Mouse (Mus musculus) intestine, postnatal 0 days (tissue): ENCODE data around the gene Olfr1008. TPM values are rescaled to one million over a fixed set of nuclear protein-coding genes. Genes with fewer than 3 reads are reported as not detected.
"Not testable (repeated sequence)": the region's sequence is repeated elsewhere in the genome, so short reads cannot be mapped to it uniquely, and the experiment has no call there.

Source experiments
- ATAC-seq: fragments of 200-750 bp; cut with Nextera tagmentation; 2 replicates; pipeline ENCODE4 v1.8.0; 2017; ENCODE audit warnings: mild to moderate bottlenecking, moderate TSS enrichment, moderate library complexity
- H3K27ac ChIP-seq: fragments of 300-500 bp; sonication (generic); 2 replicates; pipeline ENCODE4 v1.5.1; 2014; ENCODE audit warnings: mild to moderate bottlenecking, low read depth, low read length, moderate library complexity
- H3K27me3 ChIP-seq: fragments of 300-500 bp; sonication (generic); replicated peaks from 2 replicates; pipeline ENCODE4 v1.6.1; 2014; ENCODE audit warnings: low read length, mixed read lengths; ENCODE audit not compliant: control insufficient read depth, insufficient read depth
- H3K36me3 ChIP-seq: fragments of 300-500 bp; sonication (generic); 2 replicates; pipeline ENCODE4 v1.6.1; 2014; ENCODE audit warnings: mild to moderate bottlenecking, moderate library complexity; ENCODE audit not compliant: control insufficient read depth, insufficient read depth
- H3K4me1 ChIP-seq: fragments of 300-500 bp; sonication (generic); replicated peaks from 2 replicates; pipeline ENCODE4 v1.6.1; 2014; ENCODE audit warnings: antibody characterized with exemption, low read length, mixed read lengths; ENCODE audit not compliant: control insufficient read depth, insufficient read depth
- H3K4me2 ChIP-seq: fragments of 300-500 bp; sonication (generic); replicated peaks from 2 replicates; pipeline ENCODE4 v1.6.1; 2014; ENCODE audit warnings: low read depth, mild to moderate bottlenecking, moderate library complexity
- H3K4me3 ChIP-seq: fragments of 300-500 bp; sonication (generic); 2 replicates; pipeline ENCODE4 v1.5.1; 2014; ENCODE audit warnings: low read depth, low read length
- H3K9ac ChIP-seq: fragments of 300-500 bp; sonication (generic); 2 replicates; pipeline ENCODE4 v1.6.1; 2014; ENCODE audit warnings: mild to moderate bottlenecking, low read depth, low read length
- H3K9me3 ChIP-seq: fragments of 300-500 bp; sonication (generic); 2 replicates; pipeline ENCODE4 v1.6.1; 2016; ENCODE audit warnings: mixed run types; ENCODE audit not compliant: control insufficient read depth
- CTCF ChIP-seq: sonication (generic); IDR thresholded peaks from 2 replicates; pipeline ENCODE4 v1.5.1; 2016; ENCODE audit warnings: low read depth, mild to moderate bottlenecking, control low read depth, antibody characterized with exemption, moderate library complexity
- WGBS: fragments of 180-500 bp; shearing (Covaris S2); extraction: QIAGEN DNeasy Blood & Tissue Kit; methylation state at CpG from one replicate; pipeline ENCODE4 v1.1.7; 2014; 5-methylcytosine and 5-hydroxymethylcytosine counted together
- polyA plus RNA-seq: library from polyadenylated mRNA; unstranded; fragments of >200 nt; fragmentation: Nextera tagmentation; extraction: Ambion mirVana; gene quantifications from 2 replicates; pipeline ENCODE4 v1.2.1, GENCODE M21; 2015

Olfr1008 gene
- polyA plus RNA-seq, result not detected in 2 replicates

DNA sequence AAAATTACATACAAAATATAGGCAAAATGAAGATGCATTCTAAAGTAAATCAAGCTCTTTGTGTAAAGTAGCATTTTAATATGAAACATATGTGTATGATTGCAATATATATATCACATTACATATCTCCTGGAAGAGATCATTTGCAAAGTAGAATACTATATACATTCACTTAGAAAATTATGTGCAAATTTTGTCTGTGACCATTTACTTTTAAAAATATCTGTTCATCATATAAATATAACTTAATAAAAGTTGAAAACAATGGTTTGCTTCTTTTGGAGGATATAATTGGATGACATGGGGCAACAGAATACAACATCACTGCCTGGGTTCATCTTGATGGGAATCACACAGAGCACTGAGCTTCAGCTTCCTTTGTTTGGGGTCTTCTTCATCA is at the start of gene Olfr1008:
Gene Olfr1008, plus strand, starts transcription at position 301 of the 400 bp plus-strand sequence.
- Histone ChIP-seq H3K27me3 (no peaks in the 10 kb centered on the region), H3K4me1 (no peaks in the 10 kb centered on the region), H3K9ac (no peak within 1 kb of the TSS), H3K27ac (no peak within 1 kb of the TSS), H3K36me3 (no peaks in the 10 kb centered on the region), H3K4me2 (no peak within 1 kb of the TSS), H3K4me3 (no peak within 1 kb of the TSS), H3K9me3 (no peaks in the 10 kb centered on the region)
- no peak for ATAC-seq
- TF ChIP-seq CTCF, result no peak

DNA sequence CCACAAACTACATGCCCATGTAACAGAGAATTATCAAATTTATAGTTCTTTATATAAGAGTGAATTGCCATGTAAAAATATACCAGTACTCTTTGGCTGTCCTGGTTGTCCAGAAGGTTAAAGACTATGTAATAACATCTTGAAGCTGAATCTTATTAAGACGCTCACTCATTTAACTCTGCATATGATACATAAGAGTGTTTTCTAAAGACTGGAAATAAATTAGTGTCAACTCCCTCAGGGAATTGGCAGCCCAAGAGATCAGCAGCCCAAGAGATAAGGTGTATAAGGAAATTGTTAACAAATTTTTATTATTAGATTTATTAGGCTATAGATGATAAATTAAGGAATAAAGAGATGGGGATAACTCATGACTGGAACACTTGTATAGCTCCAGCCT is 38.6 kb upstream of the Olfr1008 start, which contains the start of gene Olfr1002:
Gene Olfr1002, minus strand, starts transcription at position 101 of the 400 bp plus-strand sequence.
- no peak for ATAC-seq
- Histone ChIP-seq H3K9me3 (no peaks in the 10 kb centered on the region), H3K36me3 (no peaks in the 10 kb centered on the region), H3K9ac (no peak within 1 kb of the TSS), H3K4me3 (no peak within 1 kb of the TSS), H3K27me3 (no peaks in the 10 kb centered on the region), H3K27ac (no peak within 1 kb of the TSS), H3K4me2 (no peak within 1 kb of the TSS), H3K4me1 (no peaks in the 10 kb centered on the region)
- WGBS, result 92% methylated on average over 1 of the region's 1 CpGs
- TF ChIP-seq CTCF, result no peak

DNA sequence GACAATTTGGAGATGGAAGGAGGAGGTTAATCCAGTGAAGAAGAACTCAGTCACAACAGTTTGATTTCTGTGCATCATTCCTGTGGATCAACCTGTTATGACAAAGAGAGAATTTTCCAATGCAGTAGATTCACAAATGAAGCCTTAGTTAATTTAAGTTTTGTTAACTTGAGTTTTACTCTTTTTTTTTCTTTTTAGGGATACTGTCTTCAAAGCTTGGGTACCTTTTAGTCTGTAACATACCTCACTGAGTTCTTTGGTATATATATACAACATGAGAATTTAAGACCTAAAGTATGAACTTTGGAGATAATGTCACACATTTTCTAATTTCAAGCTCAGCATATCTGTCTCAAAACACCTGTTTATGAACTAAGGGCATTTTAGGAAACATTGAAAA is 24.9 kb upstream of the Olfr1008 start, which contains the start of gene Olfr154:
Gene Olfr154, minus strand, starts transcription at position 101 of the 400 bp plus-strand sequence.
- not testable (repeated sequence) for H3K4me3 ChIP-seq, H3K9ac ChIP-seq, H3K27me3 ChIP-seq, H3K27ac ChIP-seq, H3K4me2 ChIP-seq, H3K4me1 ChIP-seq, ATAC-seq, H3K36me3 ChIP-seq, H3K9me3 ChIP-seq

DNA sequence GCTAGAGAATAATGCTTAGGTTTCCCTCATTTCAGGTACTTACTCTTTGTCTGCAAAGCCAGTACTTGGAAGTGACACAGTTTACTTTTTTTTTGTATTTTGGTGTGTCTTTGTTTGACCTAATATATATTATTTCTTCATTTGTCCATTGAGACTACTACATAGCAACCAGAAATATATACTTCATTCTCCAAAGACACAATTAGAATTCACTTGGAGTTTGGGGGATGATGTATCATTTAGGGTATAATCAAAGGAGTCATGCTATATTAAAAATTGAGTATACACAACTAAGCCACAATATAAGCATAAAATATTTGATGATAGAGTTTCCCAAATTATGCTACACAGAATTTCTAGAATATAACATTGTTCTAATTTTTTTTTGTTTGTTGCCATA is 10.6 kb upstream of the Olfr1008 start, which contains the start of gene Olfr1006:
Gene Olfr1006, minus strand, starts transcription at position 101 of the 400 bp plus-strand sequence.
- H3K27me3 ChIP-seq, result no peaks in the 10 kb centered on the region
- H3K9me3 ChIP-seq, result no peaks in the 10 kb centered on the region
- H3K27ac ChIP-seq, result no peak within 1 kb of the TSS
- no peak for TF ChIP-seq CTCF
- H3K4me3 ChIP-seq, result no peak within 1 kb of the TSS
- no peak for ATAC-seq
- no peaks in the 10 kb centered on the region for H3K36me3 ChIP-seq
- H3K9ac ChIP-seq, result no peak within 1 kb of the TSS
- no peak within 1 kb of the TSS for H3K4me2 ChIP-seq
- no peaks in the 10 kb centered on the region for H3K4me1 ChIP-seq

DNA sequence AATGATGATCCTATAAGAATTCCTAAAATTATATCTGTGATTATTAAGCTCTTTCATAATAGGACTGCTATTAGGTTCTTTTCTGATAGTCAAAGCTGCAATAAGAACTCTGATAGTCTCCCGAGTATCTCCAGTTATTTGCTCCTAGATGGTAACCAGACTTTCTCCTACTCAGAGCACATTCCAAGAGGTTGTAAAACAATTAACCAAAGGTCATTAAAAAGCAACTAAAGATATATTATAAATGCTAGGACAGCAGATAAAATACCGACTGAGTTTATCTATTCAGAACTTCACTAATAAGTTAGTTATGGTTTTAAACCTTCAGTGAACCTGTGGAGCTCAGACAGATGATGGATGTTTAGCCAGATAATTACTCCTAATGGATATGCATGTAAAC is 21.4 kb downstream of the Olfr1008 start:
- H3K27me3 ChIP-seq, result not testable (repeated sequence)
- peak; percentile 59; the same call in 1 of the 2 replicates for ATAC-seq
- WGBS, result 6% methylated on average over 2 of the region's 2 CpGs

DNA sequence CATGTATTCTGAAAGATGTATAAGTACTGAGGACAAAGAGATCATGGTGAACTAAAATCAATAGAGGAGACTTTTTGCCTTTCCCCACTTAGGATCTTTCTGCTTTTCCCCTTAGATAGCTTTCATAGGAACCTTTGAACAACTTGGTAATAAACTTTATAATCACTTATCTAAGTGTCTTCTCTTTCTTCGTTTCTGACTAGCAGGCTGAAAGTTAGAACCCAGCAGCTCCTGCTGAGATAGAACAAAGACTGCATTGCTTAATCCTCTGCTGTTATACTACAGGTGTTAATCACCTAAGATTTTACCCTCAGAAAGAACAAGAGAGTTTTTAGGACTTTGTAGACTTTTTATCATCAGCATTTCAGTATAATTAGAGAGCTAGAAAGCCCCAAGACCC is 21.9 kb downstream of the Olfr1008 start:
- peak; percentile 51; the same call in 1 of the 2 replicates for ATAC-seq
- H3K9ac ChIP-seq, result no peak overlapping the region
- no peaks in the 10 kb centered on the region for H3K9me3 ChIP-seq
- H3K27me3 ChIP-seq, result no peaks in the 10 kb centered on the region
- H3K36me3 ChIP-seq, result no peaks in the 10 kb centered on the region
- no peak overlapping the region for H3K4me3 ChIP-seq
- TF ChIP-seq CTCF, result no peak
- H3K4me2 ChIP-seq, result no peak overlapping the region
- H3K27ac ChIP-seq, result no peak overlapping the region
- WGBS, result 9% methylated on average over 1 of the region's 1 CpGs
- no peaks in the 10 kb centered on the region for H3K4me1 ChIP-seq

More for the DNA sequence above, 21.4 kb downstream of the Olfr1008 start:
- H3K9me3 ChIP-seq, H3K4me1 ChIP-seq, H3K27ac ChIP-seq, H3K9ac ChIP-seq, H3K4me3 ChIP-seq, H3K36me3 ChIP-seq, H3K4me2 ChIP-seq: not testable (repeated sequence)

DNA sequence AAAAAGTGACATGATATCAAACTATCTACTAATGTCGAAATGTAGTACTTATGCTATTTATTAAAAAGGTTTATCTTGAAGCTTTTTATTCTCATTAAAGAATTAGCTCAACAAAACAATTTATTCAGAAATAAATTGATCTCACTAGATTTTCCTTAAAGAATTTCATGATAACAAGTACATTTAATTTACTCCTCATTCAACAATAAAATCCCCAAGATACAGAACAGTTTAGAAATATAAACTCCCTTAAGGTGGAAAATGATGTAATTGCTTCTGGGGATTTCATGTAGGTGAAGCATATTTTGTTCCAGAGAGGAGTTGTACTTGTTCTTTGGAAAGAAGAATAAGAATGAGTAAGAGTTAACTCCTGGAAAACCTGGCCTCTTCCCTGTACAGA is 25.9 kb downstream of the Olfr1008 start, which contains the start of gene Olfr1009:
Gene Olfr1009, plus strand, starts transcription at position 301 of the 400 bp plus-strand sequence.
- no peak for TF ChIP-seq CTCF
- Histone ChIP-seq H3K27ac (no peak within 1 kb of the TSS), H3K9me3 (no peaks in the 10 kb centered on the region), H3K36me3 (no peaks in the 10 kb centered on the region), H3K27me3 (no peaks in the 10 kb centered on the region), H3K4me3 (no peak within 1 kb of the TSS), H3K4me2 (no peak within 1 kb of the TSS), H3K4me1 (no peaks in the 10 kb centered on the region), H3K9ac (no peak within 1 kb of the TSS)
- WGBS, result 91% methylated on average over 1 of the region's 1 CpGs
- ATAC-seq, result no peak
